Mouse (Mus musculus) forebrain, embryonic 12.5 days (tissue): ENCODE data around the gene Tex22. TPM values are rescaled to one million over a fixed set of nuclear protein-coding genes. Genes with fewer than 3 reads are reported as not detected.

Experiments
- ATAC-seq: fragments of 200-750 bp; cut with Nextera tagmentation; 2 replicates; pipeline ENCODE4 v1.8.0; 2017; ENCODE audit warnings: moderate TSS enrichment; ENCODE audit not compliant: low FRiP score
- H3K27ac ChIP-seq: fragments of 300-500 bp; sonication (generic); 2 replicates; pipeline ENCODE4 v1.5.1; 2016; ENCODE audit warnings: mild to moderate bottlenecking
- H3K27me3 ChIP-seq: fragments of 300-500 bp; sonication (generic); 2 replicates; pipeline ENCODE4 v1.6.1; 2016; ENCODE audit warnings: mild to moderate bottlenecking
- H3K36me3 ChIP-seq: fragments of 300-500 bp; sonication (generic); replicated peaks from 2 replicates; pipeline ENCODE4 v1.6.1; 2016; ENCODE audit warnings: mild to moderate bottlenecking
- H3K4me1 ChIP-seq: fragments of 300-500 bp; sonication (generic); 2 replicates; pipeline ENCODE4 v1.6.1; 2016
- H3K4me2 ChIP-seq: fragments of 300-500 bp; sonication (generic); 2 replicates; pipeline ENCODE4 v1.6.1; 2016; ENCODE audit warnings: mild to moderate bottlenecking, moderate library complexity
- H3K4me3 ChIP-seq: fragments of 300-500 bp; sonication (generic); replicated peaks from 2 replicates; pipeline ENCODE4 v1.5.1; 2016; ENCODE audit warnings: mild to moderate bottlenecking
- H3K9ac ChIP-seq: fragments of 300-500 bp; sonication (generic); 2 replicates; pipeline ENCODE4 v1.6.1; 2016; ENCODE audit warnings: mild to moderate bottlenecking
- H3K9me3 ChIP-seq: fragments of 300-500 bp; sonication (generic); 2 replicates; pipeline ENCODE4 v1.6.1; 2016
- WGBS: fragments of 180-500 bp; shearing (Covaris S2); methylation state at CpG from one replicate; pipeline ENCODE4 v1.1.7; 2016; 5-methylcytosine and 5-hydroxymethylcytosine counted together
- microRNA-seq: library from miRNA; unstranded; fragments of <30 nt; microRNA quantifications from one replicate; pipeline ENCODE4, GENCODE M21; 2017
- polyA plus RNA-seq: library from polyadenylated mRNA; unstranded; fragments of >200 nt; fragmentation: Nextera tagmentation; extraction: Ambion mirVana; gene quantifications from 2 replicates; pipeline ENCODE4 v1.2.1, GENCODE M21; 2016

Gene Tex22
- polyA plus RNA-seq, 1 experiment from 2014 or later, result not detected

GRCm38 (mm10) chr12:113136492-113137020 is 62.3 kb downstream of the Tex22 start:
- H3K9ac ChIP-seq, result no peak overlapping the region

GRCm38 (mm10) chr12:113137260-113138213 is 63.2 kb downstream of the Tex22 start:
- 0 out of 2 replicates have a peak overlapping the region, but pooled peaks have one; percentile 19 for H3K27ac ChIP-seq
- 89% methylated on average over 18 of the region's 18 CpGs for WGBS
- no peak overlapping the region for H3K9ac ChIP-seq
- no peak overlapping the region for H3K4me3 ChIP-seq
- H3K27me3 ChIP-seq, result 0 out of 2 replicates have a peak, but pooled peaks cover 5% of the 10 kb centered on the region
- no peaks in the 10 kb centered on the region for H3K9me3 ChIP-seq
- no peak for ATAC-seq
- no peak overlapping the region for H3K4me2 ChIP-seq
- H3K4me1 ChIP-seq, result peaks cover 41% of the 10 kb centered on the region
- H3K36me3 ChIP-seq, result peaks cover 61% of the 10 kb centered on the region

More at GRCm38 (mm10) chr12:113136492-113137020, 62.3 kb downstream of the Tex22 start:
- no peak for ATAC-seq
- Histone ChIP-seq H3K4me1 (peaks cover 31% of the 10 kb centered on the region), H3K36me3 (peaks cover 71% of the 10 kb centered on the region), H3K4me2 (no peak overlapping the region), H3K4me3 (no peak overlapping the region), H3K27ac (peak overlapping the region; percentile 50; the same call in 1 of the 2 replicates), H3K27me3 (0 out of 2 replicates have a peak, but pooled peaks cover under 1% of the 10 kb centered on the region), H3K9me3 (no peaks in the 10 kb centered on the region)
- WGBS, result 79% methylated on average over 17 of the region's 17 CpGs

- Histone ChIP-seq H3K4me1 (peaks cover 48% of the 10 kb centered on the region), H3K27ac (peak overlapping the region; percentile 93), H3K9ac (no peak overlapping the region), H3K9me3 (no peaks in the 10 kb centered on the region), H3K4me3 (no peak overlapping the region), H3K4me2 (no peak overlapping the region), H3K27me3 (0 out of 2 replicates have a peak, but pooled peaks cover 9% of the 10 kb centered on the region), H3K36me3 (peaks cover 54% of the 10 kb centered on the region)
- ATAC-seq, result no peak
- 79% methylated on average over 6 of the region's 6 CpGs for WGBS
Observed at GRCm38 (mm10) chr12:113138291-113138690, 64.0 kb downstream of the Tex22 start.

Small RNA genes lying within 50 kb of the gene (microRNA-seq; reads per million reads assigned to microRNA genes)
- not detected for gene Gm44471

Other genes with a start within 250 kb of the Tex22 start
- gene Cdca4, start 245.1 kb upstream of the Tex22 start, polyA plus RNA-seq, result 144 and 149 TPM in 2 replicates
- not detected in 2 replicates for gene Gpr132, start 206.3 kb upstream of the Tex22 start, polyA plus RNA-seq
- gene Jag2, start 144.7 kb upstream of the Tex22 start, polyA plus RNA-seq, result 5.6 and 6.2 TPM in 2 replicates
- gene Nudt14, start 132.4 kb upstream of the Tex22 start, polyA plus RNA-seq, result 51.5 and 54.4 TPM in 2 replicates
- 28.2 and 29.2 TPM in 2 replicates for gene Btbd6, start 98.0 kb upstream of the Tex22 start, polyA plus RNA-seq
- 70.2 and 74.2 TPM in 2 replicates for gene Brf1, start 73.8 kb upstream of the Tex22 start, polyA plus RNA-seq
- gene Pacs2, start 60.0 kb upstream of the Tex22 start, polyA plus RNA-seq, result 26.3 and 27.6 TPM in 2 replicates
- gene Mta1, start 23.8 kb downstream of the Tex22 start, polyA plus RNA-seq, result 22.2 and 22.7 TPM in 2 replicates
- gene Crip2, start 65.7 kb downstream of the Tex22 start, polyA plus RNA-seq, result 223 and 227 TPM in 2 replicates
- 48.5 and 62.0 TPM in 2 replicates for gene Crip1, start 71.8 kb downstream of the Tex22 start, polyA plus RNA-seq
- 48.3 and 49.6 TPM in 2 replicates for gene Tedc1, start 81.9 kb downstream of the Tex22 start, polyA plus RNA-seq
- 21.6 and 21.9 TPM in 2 replicates for gene Tmem121, start 111.4 kb downstream of the Tex22 start, polyA plus RNA-seq